Mouse (Mus musculus): ENCODE measurements at regions not wholly inside any gene's neighbourhood (a gene's known extent, or its start where the extent isn't known, plus 50 kb on each side); places are given as distances from the start of the nearest gene placed in this dataset.

DNA sequence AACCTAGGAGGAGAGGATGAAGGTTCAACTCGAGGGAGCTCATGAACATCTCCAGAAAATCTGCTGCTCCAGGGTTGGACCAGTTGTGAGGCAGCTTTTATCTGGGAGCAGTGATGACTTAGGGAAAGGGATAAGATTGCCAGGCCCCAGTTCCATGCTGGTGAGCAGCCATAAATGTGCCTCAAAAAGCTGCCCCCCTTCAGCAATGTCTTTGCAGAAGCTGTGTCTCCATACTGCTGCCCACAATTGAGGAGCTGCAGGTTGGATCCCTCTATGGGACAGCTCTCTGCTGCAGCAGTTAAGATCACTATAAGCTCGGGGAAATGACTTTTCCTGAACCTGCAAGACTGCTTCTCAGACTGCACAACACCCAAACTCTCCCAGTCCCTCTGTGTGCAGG, 543.7 kb downstream of the Nfib start:
- DNase-seq (ENCODE audit: low spot score in 2 of 2) = no peak

DNA sequence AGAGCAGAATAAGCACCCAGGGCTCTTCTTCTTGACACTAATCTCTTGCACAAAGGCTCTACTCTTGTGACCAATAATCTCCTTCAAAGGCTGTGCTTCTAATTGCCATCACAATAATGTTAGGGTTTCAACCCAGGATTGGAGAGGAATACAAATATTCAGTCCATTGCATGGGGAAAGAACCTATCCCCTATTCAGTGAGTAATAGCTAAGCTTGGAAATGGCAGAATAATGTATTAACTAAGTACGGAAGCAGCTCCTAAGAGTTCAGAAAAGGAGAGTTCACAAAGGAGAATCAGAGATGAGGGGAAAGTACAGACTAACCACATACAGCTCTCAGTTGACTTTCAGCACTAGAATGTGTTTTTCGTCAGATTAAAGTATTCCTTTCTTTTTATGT, 544.3 kb downstream of the Nfib start:
- no peak for DNase-seq (ENCODE audit: low spot score in 2 of 2)

DNA sequence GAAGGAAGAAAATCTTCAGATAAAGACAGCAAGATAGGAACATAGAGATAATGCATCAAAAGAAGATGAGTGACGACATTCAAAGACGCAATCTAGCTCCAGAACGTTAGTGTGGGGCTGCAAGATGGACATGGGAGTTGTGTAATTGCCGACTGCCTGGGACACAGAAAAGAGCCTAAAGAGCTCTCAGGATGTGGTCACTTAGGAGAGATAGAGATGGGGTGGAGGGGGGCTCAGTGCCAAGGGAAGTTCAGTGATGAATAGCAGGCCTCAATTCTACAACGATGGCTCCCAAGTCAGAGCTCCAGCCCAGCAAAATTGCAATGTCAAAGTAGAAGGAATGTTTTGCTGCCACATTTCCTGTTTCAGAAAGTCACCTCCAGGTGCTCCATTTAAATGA, 545.3 kb downstream of the Nfib start:
- no peak for DNase-seq (ENCODE audit: low spot score in 2 of 2)

DNA sequence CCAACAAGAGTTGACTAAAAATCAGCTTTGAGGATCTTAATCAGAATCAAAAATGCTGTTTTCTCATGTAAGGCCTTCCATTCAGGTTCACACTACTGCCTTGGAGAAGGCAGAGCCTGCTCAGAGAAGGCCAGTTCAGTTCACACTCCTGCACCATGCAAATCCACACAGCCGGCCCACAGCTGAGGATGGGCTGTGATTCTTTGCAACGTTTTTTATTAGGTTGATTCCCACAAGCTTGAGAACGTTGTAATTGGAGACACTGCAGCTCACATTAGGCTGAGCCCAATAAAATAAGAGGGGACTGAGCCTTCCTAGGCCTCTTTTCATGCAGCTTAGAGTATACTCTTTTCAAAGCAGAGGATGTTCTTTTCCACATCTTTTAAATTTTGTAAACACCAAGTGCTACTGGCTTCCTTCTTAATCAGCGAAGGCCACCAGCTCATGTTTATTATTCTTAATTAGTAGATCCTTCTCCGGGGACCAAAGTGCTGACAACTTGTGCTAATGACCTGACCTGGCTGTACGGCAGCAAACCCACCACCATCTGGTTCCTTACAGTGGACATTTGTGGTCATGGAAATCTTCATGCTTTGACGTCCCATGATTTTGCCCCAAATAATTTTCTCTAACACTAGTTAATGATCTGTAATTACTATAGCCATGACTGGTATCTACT, 549.8 kb downstream of the Nfib start:
- no peak for DNase-seq (ENCODE audit: low spot score in 2 of 2)

DNA sequence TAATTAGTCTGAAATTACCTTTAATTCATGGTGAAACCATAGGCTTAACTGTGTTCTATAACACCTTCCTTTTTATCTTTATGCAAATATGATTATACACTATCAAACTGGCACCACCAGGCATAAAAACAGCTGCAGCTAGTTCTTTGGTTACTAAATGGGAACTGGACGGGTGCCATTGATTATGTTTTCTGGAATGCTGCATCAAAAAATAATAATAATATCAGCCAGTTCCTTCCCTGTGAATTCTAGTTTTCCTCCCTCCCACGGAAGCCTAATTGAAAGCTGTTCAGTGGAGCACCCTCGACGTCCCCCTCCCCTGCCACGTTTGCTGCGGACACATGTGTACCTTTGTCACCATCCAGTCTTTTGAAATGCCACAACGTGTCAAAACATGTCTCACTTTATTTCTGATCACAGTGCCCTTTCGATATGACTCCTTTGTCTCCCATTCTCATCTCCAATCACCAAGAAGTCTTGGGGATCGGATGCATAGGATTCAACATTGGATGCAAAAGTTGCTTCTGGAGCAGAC, 551.5 kb downstream of the Nfib start:
- no peak for DNase-seq (ENCODE audit: low spot score in 2 of 2)

DNA sequence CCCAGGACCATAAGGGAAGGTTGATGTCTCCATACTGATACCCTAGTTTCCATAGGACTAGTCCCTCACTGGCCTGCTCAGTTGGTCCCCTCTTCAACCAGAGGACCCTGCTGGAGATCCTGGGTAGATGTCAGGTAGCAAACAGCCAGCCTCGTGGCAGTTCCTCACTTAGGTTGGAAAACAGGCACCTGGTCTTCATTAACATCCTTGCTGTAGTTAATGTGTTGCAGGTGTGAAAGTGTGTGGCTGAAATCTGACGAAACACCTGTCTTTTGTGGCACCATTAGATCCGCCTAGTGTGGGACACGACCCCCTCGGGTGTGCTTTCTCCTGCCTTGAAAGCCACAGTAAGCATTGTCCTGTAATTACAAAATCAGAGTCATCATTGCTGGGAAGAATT, 551.9 kb downstream of the Nfib start:
- no peak for DNase-seq (ENCODE audit: low spot score in 2 of 2)

DNA sequence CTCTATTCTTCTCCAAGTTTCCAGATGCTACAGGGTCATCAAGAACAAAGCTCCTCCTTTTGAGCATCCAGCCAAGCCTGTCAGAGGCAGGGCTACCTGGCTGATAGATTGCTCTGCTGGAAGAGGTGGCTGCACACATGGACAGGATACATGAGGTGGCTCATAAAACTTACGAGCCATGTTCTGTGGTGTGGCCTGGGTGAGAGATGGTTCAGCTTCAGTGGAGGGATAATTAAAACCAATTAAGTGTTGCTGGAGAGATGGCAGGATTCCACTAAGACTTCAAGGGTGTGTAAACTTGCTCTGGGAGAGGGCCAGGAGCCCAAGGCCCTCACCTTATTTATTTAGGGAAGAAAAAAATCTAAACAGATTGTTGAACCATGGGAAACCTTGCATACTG, 555.6 kb downstream of the Nfib start:
- no peak for DNase-seq (ENCODE audit: low spot score in 2 of 2)

DNA sequence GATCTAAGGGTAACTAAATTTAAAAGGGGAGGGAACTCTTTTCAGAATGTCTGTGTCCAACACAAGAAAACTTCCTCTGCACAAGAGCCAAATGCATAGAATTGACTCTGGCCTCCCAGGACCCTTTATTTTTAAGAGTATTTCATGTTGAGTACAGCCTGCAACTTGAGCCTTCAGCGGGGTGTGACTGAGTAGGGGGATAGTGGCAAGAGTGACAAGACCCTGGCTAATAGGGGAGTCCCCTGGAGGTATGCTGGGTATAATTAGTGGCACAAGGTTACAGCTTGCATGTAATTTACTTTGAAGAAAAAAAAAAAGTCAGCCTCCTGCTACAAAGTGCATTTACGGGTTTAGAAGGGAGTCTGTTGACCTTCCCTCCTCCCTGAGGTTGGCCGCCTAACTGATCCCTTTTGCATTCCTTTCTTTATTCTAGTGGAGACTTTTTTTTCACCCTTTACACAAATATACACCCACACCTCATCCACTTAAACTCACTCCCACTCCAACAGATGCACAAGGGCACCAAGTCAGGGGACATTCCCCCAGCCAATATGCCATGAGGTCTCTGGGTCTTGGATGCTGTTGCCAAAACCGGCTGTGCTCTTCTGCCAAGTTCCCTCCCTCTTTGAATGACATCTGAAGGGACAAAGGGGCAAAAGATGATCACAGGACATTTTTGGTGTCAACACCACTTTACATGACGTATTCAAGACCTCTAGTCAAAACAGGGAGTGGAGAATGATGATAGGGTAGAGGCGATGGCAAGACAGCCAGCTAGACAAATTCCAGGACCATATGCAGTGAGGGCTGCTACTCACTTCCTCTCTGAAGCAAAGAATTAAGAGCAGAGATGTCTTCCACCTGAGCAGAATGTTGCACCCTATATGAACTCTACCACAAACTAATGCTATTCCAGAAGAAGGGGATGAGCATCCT, 557.2 kb downstream of the Nfib start:
- no peak for DNase-seq (ENCODE audit: low spot score in 2 of 2)

DNA sequence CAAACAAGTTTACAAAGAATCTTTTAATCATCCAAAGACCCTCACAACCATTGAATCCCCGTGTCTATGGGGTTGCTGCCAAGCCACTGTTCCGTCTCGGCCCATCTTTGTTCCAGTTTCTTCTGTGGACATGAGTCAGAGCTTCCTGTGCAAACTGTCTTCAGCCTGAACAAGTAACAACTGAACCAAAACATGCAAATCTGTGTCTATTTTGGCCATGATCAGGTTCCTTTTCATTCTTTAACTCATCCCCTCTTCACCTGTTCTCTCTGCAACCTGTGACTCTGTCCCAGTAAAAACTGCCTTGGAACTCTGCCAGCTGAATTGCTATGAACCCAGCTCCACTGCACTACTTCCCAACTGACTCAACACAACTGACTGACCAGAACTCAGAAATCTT, 563.2 kb downstream of the Nfib start:
- no peak for DNase-seq (ENCODE audit: low spot score in 2 of 2)

DNA sequence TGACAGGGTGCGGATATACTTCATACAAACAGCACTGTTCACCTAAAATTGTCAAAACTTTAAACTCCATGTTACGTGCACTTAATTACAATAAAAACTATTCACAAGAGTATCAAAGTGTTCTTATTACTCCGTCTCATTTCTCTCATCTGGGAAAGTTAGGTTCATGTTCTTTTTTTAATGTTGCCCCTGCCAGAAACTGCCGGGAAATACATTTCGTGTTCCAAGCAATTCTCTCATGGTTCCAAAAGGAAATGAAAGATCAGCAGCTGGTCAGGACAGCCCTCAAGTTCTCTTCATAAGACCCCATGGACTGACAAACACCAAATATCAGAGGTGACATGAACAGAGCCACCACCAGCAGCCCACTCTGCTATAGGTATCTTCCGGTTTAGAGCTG, 565.7 kb downstream of the Nfib start:
- no peak for DNase-seq (ENCODE audit: low spot score in 2 of 2)

DNA sequence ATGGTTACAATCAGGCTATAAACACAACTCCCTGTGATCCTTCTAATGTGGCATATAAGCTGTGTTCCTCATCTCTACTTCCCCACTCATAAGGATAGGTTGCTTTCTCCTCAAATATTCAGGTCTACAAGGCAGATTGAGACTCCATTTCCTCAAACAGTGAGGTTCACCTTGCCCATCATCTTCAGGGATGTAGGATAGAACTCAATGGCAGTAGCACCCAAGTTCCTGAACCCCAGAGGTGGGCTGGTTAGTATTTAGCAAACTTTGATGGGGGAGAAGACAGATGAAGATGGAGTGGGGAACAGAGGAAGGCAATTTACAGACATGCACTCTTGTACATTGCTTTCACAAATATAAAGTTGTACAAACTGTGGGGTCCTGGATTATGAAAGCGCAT, 566.5 kb downstream of the Nfib start:
- DNase-seq (ENCODE audit: low spot score in 2 of 2) = no peak

DNA sequence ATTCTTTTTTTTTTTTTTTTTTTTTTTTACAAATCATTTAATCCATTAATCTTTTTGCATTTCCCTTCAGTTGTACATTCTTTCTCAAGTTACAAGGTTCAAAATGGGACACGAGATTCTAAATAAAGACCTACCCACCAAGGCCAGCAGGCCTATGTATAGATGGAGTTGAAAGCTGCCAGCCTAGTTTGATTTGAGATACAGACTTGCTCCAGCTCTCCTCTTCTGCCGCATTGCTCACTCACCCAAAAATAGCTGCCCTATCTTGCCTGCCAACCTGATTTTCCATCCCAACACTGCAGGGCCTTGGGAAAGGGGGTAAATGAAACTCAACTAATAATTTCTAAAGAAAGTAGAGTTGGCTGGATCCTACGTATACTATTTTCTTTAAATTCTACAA, 572.7 kb downstream of the Nfib start:
- DNase-seq (ENCODE audit: low spot score in 2 of 2) = no peak

DNA sequence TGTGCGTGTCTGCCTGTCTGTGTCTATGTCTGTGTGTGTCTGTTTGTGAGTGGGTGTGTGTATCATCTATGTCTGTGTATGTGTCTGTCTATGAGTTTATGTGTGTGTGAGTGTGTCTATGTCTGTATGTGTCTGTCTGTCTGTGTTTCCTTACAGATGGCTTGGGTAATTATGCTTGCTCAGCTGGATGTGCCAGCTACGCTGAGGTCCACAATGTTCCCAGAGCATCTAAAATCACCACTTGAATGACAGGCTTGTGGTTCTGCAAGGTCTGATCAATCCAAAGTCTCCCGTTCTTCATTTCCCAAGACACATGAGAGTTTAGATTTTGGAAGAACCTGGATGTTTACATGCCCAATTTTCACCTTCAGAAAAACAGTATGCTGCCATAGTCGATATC, 573.2 kb downstream of the Nfib start:
- no peak for DNase-seq (ENCODE audit: low spot score in 2 of 2)

DNA sequence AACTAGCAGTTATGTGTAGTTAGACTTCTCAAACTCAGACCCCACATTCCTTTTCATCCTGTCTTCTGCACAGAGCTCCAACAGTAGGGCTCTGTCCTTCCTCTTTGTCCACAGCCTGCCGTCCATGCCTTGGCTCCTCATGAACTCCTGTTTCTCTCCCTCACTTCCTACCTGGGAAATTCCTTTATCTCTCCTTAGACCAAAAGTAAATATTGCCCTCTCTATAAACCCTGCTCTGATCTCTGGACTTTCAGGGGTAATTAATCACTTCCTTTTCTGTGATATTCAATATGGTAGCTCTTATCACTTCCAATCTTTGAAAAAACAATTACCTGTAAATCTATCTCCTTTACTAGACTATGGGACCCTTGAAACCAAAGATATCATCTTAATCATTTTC, 576.1 kb downstream of the Nfib start:
- DNase-seq (ENCODE audit: low spot score in 2 of 2) = peak in 1 of 2 experiments; percentile 5

DNA sequence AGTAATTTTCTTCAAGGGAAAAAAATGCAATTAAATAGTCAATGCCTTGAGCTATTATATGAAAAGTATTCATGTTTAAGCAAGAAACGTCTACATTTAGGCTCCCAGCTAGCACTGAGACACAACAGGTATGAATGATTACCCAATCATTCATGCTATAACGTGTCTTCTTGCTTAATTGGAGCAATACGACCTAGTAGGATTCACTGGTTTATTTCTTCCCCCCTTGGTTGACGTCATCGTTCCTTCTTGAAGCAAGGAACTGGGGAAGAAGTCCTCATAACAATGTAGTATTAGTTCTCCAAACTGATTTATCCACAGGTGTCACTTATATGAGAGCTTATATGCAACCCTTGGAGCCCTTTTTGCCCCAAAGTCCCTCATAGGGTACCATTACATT, 581.8 kb downstream of the Nfib start:
- DNase-seq (ENCODE audit: low spot score in 2 of 2) = no peak

DNA sequence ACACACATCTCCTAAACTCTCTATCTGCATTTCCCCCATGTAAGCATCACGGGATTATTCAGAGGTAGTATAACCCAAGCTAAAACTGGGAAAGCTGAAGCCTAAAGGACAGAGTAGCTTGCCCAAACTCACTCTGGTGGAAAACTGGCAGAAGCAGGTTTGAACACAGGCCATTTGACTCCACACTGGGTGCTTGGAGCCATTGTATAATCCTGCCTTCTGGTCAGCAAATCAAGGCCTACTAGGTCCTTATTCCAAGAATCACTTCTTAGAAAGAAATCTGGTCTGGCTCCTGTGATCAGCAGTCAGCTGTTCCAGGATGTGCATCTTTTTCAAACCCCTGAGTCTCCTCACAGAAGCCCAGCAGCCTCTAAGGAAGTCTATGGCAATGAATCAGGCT, 582.4 kb downstream of the Nfib start:
- no peak for DNase-seq (ENCODE audit: low spot score in 2 of 2)

DNA sequence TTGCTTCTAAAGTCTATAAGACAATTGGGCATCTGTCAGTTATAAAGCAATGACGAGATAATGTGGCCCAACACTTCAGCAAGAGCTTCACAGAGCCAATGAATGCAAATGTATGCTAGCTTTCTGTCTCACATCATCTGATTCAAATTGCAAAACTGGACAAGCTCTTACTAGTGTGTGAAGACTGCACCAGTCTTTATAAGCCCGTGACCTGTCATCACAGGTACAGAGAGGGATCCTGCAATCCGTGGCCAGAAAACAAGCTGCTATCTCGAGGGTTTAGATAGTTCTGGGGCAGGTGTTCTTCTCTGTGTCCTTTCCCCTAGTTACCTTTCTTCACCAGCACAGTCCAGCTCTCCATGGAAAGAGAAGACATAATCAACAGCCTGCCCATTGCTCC, 584.8 kb downstream of the Nfib start:
- no peak for DNase-seq (ENCODE audit: low spot score in 2 of 2)

DNA sequence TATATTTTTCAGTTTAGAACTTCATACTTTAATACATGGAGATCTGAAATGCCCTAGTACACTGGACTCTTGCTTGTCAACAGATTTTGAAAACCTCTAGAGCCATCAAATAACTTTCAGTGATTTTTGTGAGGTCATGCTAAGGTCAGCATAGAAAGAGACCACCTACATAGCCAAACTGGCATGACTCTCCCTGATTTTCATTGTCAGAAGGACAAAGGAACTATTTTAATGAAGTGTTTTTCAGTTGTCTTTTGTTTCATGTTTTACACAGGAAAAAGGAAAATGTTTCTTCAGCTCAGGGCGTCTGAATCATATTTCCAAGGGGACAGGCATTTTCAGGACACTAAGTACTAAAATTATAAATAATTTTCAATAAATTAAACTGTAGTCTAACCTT, 585.2 kb downstream of the Nfib start:
- no peak for DNase-seq (ENCODE audit: low spot score in 2 of 2)

DNA sequence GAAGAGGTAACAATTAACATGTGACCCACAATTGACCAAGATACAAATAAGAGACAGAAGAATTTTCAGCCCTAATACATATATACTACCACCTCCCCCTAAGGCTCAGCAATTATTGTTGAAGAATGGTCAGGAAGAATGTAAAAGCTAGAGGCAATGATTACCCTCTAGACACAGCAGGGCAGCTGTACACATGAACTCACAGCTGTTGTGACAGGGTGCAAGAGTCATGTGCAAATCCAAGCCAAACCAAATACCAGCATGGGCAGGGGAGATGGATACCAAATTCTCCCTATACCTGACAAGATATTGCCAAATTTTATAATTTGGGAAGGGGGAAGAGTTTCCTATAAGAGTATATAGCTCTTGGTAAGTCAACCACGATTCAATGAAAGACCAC, 603.7 kb downstream of the Nfib start:
- DNase-seq (ENCODE audit: low spot score in 2 of 2) = no peak

DNA sequence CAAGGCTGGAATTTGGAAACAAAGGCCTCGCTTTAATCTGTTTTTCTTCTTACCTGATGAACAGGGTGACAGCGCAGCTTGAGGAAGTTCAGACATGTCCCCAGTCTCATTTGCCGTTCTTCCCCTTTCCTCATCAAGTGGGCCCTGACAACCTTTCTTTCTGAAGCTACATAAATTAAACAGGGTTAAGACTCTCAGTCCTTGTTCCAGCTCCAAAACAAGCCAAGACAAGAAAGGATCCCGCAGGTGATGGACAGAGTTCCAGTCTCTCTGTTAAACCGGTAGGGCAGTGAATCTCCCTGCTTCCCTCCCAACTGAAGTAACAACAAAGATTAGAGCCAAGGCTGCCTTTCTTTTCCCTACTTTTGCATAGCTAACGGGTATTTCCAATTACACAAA, 605.6 kb downstream of the Nfib start:
- DNase-seq (ENCODE audit: low spot score in 2 of 2) = no peak

DNA sequence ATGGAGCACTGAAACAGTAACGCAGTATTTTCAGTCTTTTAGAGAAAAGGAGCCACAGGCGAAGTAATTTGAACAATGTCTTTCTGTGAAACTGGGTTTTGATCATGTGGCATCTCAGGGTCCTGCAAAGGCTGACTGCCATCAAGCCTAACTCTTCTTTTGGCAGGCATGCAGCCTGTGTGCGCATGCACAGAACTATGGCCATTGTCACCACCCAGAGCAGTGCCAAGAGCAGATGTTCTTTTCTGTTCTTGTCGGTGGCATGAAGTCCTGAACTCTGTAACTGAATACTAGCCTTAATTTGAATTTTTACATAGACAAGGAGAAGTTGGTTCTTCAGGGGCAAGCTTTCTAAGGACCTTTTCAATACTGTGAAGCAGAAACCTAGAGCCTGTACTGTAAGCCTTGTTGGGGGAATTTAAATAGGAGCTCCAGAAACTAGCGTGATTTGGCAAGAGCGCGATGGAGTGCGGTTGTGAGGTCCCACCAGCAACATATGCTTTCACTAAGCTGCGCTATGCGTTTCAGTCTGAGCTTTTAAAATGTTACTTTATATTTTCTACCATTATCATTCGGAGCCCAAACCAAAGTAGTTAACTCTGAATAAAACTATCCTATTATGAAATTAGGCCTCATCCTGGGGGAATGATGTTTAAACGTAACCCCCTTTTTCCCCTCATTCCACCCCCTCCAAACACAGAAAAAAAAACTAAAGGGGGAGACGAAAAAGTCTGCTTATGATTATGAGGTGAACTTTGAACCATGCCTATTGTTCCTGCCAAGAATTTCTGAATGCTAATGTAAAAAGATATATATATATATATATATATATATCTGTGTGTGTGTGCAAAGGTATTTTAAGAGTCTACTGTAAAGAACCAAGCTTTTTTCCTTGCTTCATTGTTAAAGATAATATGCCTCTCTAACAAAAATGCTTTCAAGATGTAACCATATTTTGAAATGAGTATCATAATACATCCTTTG, 606.3 kb downstream of the Nfib start:
- DNase-seq (ENCODE audit: low spot score in 2 of 2) = no peak
